In genomic region chr14:122606499-122606898, GRCm38 (mm10) we compare ENCODE assay signal across 15 mouse cellular contexts.
DNase-seq lines count a peak whose midpoint lies in the region; ATAC-seq and TF ChIP-seq lines count a peak whose summit lies in the region.
"Had no signal": no experiment of that assay in that cellular context is flagged by ENCODE, and none has a peak within 500 bp of the region (broad histone marks: within the 10 kb centered on the region; RNA-seq: fewer than 3 reads in every experiment).

No protein-coding gene starts in this region.

- no peak overlapping the region for H3K4me2 ChIP-seq in forebrain, embryonic 11.5 days (ENCODE audit: low read depth, low read length, severe bottlenecking)
- H3K4me2 ChIP-seq in forebrain, embryonic 16.5 days (ENCODE audit: low read length), result no peak overlapping the region
- no peak overlapping the region for H3K4me2 ChIP-seq in midbrain, embryonic 11.5 days
- no peak overlapping the region for H3K4me2 ChIP-seq in midbrain, postnatal 0 days (ENCODE audit: low read depth, low read length, poor library complexity, severe bottlenecking)
- H3K4me2 ChIP-seq in kidney, embryonic 15.5 days, result no peak overlapping the region
- H3K4me2 ChIP-seq in neural tube, embryonic 13.5 days, result no peak overlapping the region
- H3K4me2 ChIP-seq: heart, embryonic 13.5 days; liver, embryonic 11.5 days; lung, embryonic 15.5 days had no signal

- H3K9ac ChIP-seq in forebrain, embryonic 11.5 days (ENCODE audit: low read length), result no peak overlapping the region
- H3K9ac ChIP-seq in forebrain, embryonic 16.5 days (replicated peaks; ENCODE audit: low read depth, low read length), result no peak overlapping the region
- H3K9ac ChIP-seq in midbrain, embryonic 11.5 days (ENCODE audit: low read length), result no peak overlapping the region
- no peak overlapping the region for H3K9ac ChIP-seq in midbrain, postnatal 0 days (replicated peaks; ENCODE audit: low read length, poor library complexity, severe bottlenecking)
- H3K9ac ChIP-seq in kidney, embryonic 15.5 days, result no peak overlapping the region
- no peak overlapping the region for H3K9ac ChIP-seq in neural tube, embryonic 13.5 days
- H3K9ac ChIP-seq: heart, embryonic 13.5 days; lung, embryonic 15.5 days had no signal

- TF ChIP-seq CTCF in midbrain, postnatal 0 days (IDR thresholded peaks at IDR 0.05), result no peak

- peak; percentile 54 for DNase-seq in forebrain, embryonic 11.5 days (ENCODE audit: low spot score)
- DNase-seq in midbrain, embryonic 11.5 days (ENCODE audit: low spot score, missing footprints), result no peak
- DNase-seq in midbrain, postnatal 0 days (ENCODE audit: low spot score), result no peak
- DNase-seq in gastrocnemius, postnatal 4 days (ENCODE audit: low spot score in 2 of 2), result no peak
- DNase-seq: cerebellum, adult 11 months; heart, postnatal 4 days; left cerebral cortex, postnatal 4 days; thymus, adult 18-20 months had no signal

- 30% methylated on average over 1 of the region's 1 CpGs for WGBS in forebrain, embryonic 11.5 days
- 23% methylated on average over 1 of the region's 1 CpGs for WGBS in forebrain, embryonic 16.5 days
- WGBS in midbrain, embryonic 11.5 days, result 63% methylated on average over 1 of the region's 1 CpGs
- WGBS in midbrain, postnatal 0 days, result 63% methylated on average over 1 of the region's 1 CpGs
- WGBS in kidney, embryonic 15.5 days, result 86% methylated on average over 1 of the region's 1 CpGs
- 50% methylated on average over 1 of the region's 1 CpGs for WGBS in neural tube, embryonic 13.5 days

- no peak overlapping the region for H3K27ac ChIP-seq in forebrain, embryonic 11.5 days (ENCODE audit: low read depth, low read length)
- H3K27ac ChIP-seq in forebrain, embryonic 16.5 days (ENCODE audit: low read length), result no peak overlapping the region
- H3K27ac ChIP-seq in midbrain, embryonic 11.5 days (ENCODE audit: low read depth, low read length), result no peak overlapping the region
- no peak overlapping the region for H3K27ac ChIP-seq in midbrain, postnatal 0 days (ENCODE audit: low read depth, low read length)
- no peak overlapping the region for H3K27ac ChIP-seq in kidney, embryonic 15.5 days
- H3K27ac ChIP-seq in neural tube, embryonic 13.5 days (replicated peaks), result no peak overlapping the region
- H3K27ac ChIP-seq: heart, embryonic 13.5 days; lung, embryonic 15.5 days had no signal

- H3K36me3 ChIP-seq in forebrain, embryonic 11.5 days (ENCODE audit: control insufficient read depth, insufficient read depth, low read length), result no peaks in the 10 kb centered on the region
- H3K36me3 ChIP-seq in forebrain, embryonic 16.5 days (ENCODE audit: control insufficient read depth, insufficient read depth), result no peaks in the 10 kb centered on the region
- H3K36me3 ChIP-seq in midbrain, embryonic 11.5 days (ENCODE audit: control insufficient read depth, insufficient read depth, low read length), result no peaks in the 10 kb centered on the region
- H3K36me3 ChIP-seq in midbrain, postnatal 0 days (ENCODE audit: insufficient read depth, low read length), result no peaks in the 10 kb centered on the region
- no peaks in the 10 kb centered on the region for H3K36me3 ChIP-seq in kidney, embryonic 15.5 days
- no peaks in the 10 kb centered on the region for H3K36me3 ChIP-seq in neural tube, embryonic 13.5 days
- H3K36me3 ChIP-seq: heart, embryonic 13.5 days; lung, embryonic 15.5 days had no signal

- no peaks in the 10 kb centered on the region for H3K27me3 ChIP-seq in forebrain, embryonic 11.5 days (ENCODE audit: control insufficient read depth, insufficient read depth, low read length)
- no peaks in the 10 kb centered on the region for H3K27me3 ChIP-seq in forebrain, embryonic 16.5 days (replicated peaks; ENCODE audit: control insufficient read depth, insufficient read depth, low read length)
- H3K27me3 ChIP-seq in midbrain, embryonic 11.5 days (ENCODE audit: control insufficient read depth, insufficient read depth, low read length), result no peaks in the 10 kb centered on the region
- no peaks in the 10 kb centered on the region for H3K27me3 ChIP-seq in midbrain, postnatal 0 days (ENCODE audit: insufficient read depth, low read length)
- H3K27me3 ChIP-seq in kidney, embryonic 15.5 days, result no peaks in the 10 kb centered on the region
- H3K27me3 ChIP-seq in neural tube, embryonic 13.5 days, result no peaks in the 10 kb centered on the region
- H3K27me3 ChIP-seq: heart, embryonic 13.5 days; lung, embryonic 15.5 days had no signal

- peaks cover 6% of the 10 kb centered on the region for H3K4me1 ChIP-seq in forebrain, embryonic 11.5 days (replicated peaks; ENCODE audit: control insufficient read depth, insufficient read depth, low read length)
- H3K4me1 ChIP-seq in forebrain, embryonic 16.5 days (replicated peaks; ENCODE audit: control insufficient read depth, insufficient read depth, low read length), result 0 out of 2 replicates have a peak, but pooled peaks cover 2% of the 10 kb centered on the region
- no peaks in the 10 kb centered on the region for H3K4me1 ChIP-seq in midbrain, embryonic 11.5 days (ENCODE audit: control insufficient read depth, insufficient read depth, low read length)
- no peaks in the 10 kb centered on the region for H3K4me1 ChIP-seq in midbrain, postnatal 0 days (ENCODE audit: insufficient read depth, low read length)
- 0 out of 2 replicates have a peak, but pooled peaks cover 2% of the 10 kb centered on the region for H3K4me1 ChIP-seq in kidney, embryonic 15.5 days
- no peaks in the 10 kb centered on the region for H3K4me1 ChIP-seq in neural tube, embryonic 13.5 days (replicated peaks)
- H3K4me1 ChIP-seq: lung, embryonic 15.5 days had no signal

- peak; percentile 86 for ATAC-seq in forebrain, embryonic 11.5 days (replicated peaks; ENCODE audit: low FRiP score)
- ATAC-seq in forebrain, embryonic 16.5 days, result no peak
- peak; percentile 63; the same call in 1 of the 2 replicates for ATAC-seq in midbrain, embryonic 11.5 days (ENCODE audit: low FRiP score)
- ATAC-seq in midbrain, postnatal 0 days (ENCODE audit: low FRiP score), result no peak
- peak; percentile 46; the same call in 1 of the 2 replicates for ATAC-seq in kidney, embryonic 15.5 days (replicated peaks; ENCODE audit: low FRiP score)
- peak; percentile 50; the same call in 1 of the 2 replicates for ATAC-seq in neural tube, embryonic 13.5 days (ENCODE audit: low read depth)
- ATAC-seq in CD4-positive, CD25-positive, alpha-beta regulatory T cell, adult 4 months, result no peak

- H3K9me3 ChIP-seq in forebrain, embryonic 11.5 days (ENCODE audit: control insufficient read depth, low read length), result no peaks in the 10 kb centered on the region
- no peaks in the 10 kb centered on the region for H3K9me3 ChIP-seq in forebrain, embryonic 16.5 days (ENCODE audit: control insufficient read depth, low read length)
- no peaks in the 10 kb centered on the region for H3K9me3 ChIP-seq in midbrain, embryonic 11.5 days (ENCODE audit: control insufficient read depth, low read length)
- no peaks in the 10 kb centered on the region for H3K9me3 ChIP-seq in midbrain, postnatal 0 days (ENCODE audit: low read length)
- H3K9me3 ChIP-seq in kidney, embryonic 15.5 days (replicated peaks), result no peaks in the 10 kb centered on the region
- H3K9me3 ChIP-seq in neural tube, embryonic 13.5 days, result no peaks in the 10 kb centered on the region
- H3K9me3 ChIP-seq: heart, embryonic 13.5 days; lung, embryonic 15.5 days had no signal

- no peak overlapping the region for H3K4me3 ChIP-seq in forebrain, embryonic 11.5 days (ENCODE audit: low read depth, low read length)
- H3K4me3 ChIP-seq in forebrain, embryonic 16.5 days (replicated peaks; ENCODE audit: low read length), result no peak overlapping the region
- no peak overlapping the region for H3K4me3 ChIP-seq in midbrain, embryonic 11.5 days (ENCODE audit: low read depth, low read length)
- H3K4me3 ChIP-seq in midbrain, postnatal 0 days (ENCODE audit: low read depth, low read length), result no peak overlapping the region
- no peak overlapping the region for H3K4me3 ChIP-seq in kidney, embryonic 15.5 days (replicated peaks)
- no peak overlapping the region for H3K4me3 ChIP-seq in neural tube, embryonic 13.5 days
- H3K4me3 ChIP-seq: heart, embryonic 13.5 days; lung, embryonic 15.5 days had no signal

Comparison
In these comparisons a context has a peak if more than half of its experiments do, and no peak if none do; other contexts are left out.
1. ATAC-seq: peak in forebrain, embryonic 11.5 days (single experiment), midbrain, embryonic 11.5 days (single experiment), kidney, embryonic 15.5 days (single experiment) and neural tube, embryonic 13.5 days (single experiment); none in forebrain, embryonic 16.5 days (single experiment), midbrain, postnatal 0 days (single experiment) and CD4-positive, CD25-positive, alpha-beta regulatory T cell, adult 4 months (single experiment).